Mouse (Mus musculus) monocyte, adult 2 months (primary cell): ENCODE data around the gene C8g.

ENCODE experiments used
- DNase-seq, 2 experiments: peaks; one replicate each; pipeline ENCODE4 v3.0.0; 2022; ENCODE audit warnings: low spot score in 2 of 2, low read depth in 1 of 2

Gene C8g

DNA sequence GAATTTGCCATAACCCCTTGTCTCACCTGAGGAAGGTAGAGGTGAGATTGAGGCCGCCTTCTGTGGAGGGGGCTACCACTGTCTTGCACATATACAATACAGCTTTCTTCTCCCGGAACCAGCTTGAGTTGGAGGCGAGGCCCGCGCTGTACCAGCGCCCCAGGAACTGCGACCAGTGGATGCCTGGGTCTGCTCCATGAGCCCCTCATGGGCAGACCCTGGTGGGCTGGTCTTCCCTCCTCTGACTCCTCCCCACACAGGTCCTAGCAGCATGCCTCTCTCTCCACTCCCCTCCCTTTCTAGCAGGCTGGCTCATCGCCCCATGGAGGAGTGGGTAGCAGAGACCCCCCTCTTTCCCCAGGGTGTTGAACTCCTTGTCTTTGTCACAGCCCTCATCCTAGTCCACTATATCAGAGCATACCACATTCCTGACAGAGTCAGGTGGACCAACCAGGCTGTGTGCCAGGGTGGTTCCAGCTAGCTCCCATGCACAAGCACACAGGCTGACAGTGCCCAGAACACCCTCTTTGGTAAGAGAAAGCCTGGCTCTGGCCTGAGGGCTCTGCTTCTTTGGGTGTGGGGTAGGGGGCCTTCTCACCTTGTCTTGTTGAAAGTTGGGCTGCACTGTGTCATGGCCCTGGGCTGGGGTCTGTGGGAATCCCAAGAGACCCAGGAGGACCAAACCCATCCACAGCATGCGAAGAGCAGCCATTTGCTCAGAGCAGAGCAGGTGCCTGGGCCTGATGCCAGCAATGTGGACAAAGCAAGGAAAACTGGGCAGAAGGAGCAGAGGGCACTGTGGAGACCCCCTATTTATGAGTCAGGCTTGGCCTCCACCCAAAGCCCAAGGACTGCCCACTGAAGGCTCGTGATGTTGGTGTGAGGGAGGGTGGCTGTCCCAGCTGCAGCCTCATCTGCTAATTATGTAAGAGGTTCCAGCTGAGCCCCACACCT, 32.3 kb downstream of the C8g start:
- no peak for DNase-seq

DNA sequence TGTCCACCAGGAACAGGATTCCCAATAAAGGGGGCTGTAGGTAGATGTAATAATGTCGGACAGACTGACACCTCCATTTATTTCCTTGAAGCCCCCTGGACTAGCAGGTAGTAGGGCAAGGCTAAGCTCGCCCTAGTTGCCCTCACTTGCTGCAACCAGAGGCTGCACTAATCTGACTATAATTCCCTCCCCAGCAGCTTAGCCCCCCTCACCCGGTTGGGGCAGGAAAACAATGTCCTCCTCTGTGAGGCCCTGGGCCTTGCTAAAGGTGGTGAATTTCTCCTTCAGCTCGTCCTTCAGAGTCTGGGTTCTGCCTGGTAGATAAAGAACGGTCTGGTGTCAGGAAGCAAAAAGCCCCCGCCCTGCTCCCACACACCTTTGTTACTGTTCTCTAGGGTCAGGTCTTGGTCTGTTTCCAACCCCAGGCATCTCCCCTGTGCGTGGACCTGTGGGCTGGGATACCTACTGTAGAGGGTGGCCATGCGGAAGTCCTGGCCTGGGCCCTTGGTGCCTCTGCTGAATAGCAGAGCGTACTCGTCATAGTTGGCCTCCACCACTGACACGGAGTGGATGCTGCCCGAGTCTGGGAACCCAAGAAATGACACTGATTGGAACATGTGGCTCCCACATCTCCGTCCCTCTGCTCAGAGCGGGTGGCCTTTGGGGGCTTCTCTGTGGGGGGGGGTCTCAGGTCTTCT, 33.8 kb downstream of the C8g start:
- no peak for DNase-seq

DNA sequence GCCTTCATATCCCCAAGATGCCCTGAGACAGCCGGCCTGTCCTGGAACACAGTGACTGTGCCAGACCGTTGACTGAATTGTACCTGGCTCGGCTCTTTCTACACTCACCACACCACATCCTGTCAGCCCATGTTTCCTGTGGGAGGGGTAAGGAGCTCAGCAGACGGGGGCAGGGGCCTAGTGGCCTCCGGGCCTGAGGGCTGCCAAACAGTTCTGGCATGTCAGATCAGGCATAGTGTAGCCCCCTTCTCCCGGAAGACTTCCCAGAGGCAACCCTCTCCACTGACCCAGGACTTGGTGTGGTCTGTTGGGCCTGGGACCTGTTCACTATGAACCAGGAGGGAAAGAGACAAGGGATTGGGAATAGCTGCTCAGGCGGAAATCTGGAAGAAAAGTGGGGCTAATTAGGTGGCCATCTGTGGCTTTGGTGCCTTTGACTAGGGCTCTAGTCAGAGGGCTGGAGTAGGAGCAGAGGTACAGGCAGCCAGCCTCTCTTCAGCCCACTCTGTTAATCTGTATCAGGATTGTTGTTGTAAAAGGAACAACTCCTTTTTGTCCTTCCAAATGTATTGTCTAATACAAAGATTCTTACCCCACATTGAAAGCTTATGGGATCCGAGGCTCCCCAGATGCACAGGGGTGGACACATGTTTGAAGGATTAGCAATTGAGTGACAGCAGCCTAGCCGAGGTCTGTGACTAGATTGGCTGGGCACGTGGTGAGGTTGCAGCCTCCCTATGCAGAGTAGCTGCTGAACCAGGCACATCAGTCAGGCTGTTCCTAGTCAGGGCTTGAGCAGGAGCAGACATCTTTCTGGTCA, 35.5 kb downstream of the C8g start:
- no peak for DNase-seq

DNA sequence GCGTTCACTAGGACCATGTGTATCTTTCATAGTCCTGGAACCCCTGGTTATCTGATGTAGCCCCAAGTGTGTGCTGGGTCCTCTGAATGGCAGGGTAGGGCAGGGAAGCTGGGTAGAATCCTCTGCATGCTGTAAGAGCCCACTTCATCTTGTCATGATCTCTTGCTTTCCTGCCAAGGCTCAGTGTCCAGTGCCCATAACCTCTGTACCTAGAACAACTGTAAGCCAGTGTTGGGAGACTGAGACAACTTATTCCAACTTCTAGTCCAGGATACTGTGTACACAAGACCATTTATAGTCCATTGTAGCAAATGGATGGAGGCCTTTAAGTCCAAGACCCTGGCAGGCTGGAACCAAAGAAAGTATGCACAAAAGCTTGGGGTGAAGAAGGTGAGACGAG, 36.3 kb downstream of the C8g start:
- DNase-seq = no peak

DNA sequence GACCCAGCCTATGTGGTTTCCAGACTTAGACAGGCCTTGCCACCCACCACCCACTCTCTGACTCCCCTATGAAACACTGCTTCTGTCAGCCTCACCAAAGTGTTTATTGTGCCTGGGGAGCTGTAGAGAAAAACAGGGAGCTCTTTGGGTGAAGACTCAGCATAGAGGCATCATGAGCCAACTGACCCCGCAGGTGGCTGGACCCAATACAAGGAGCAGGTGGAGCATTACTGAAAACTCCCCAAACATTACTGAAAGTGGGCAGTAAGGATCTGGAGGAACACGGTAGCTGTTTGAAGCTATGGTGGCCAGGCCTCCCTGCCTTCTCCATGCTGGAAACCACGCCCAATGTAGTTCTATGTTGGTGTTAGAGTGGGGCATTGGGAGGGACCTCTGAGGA, 37.9 kb downstream of the C8g start:
- no peak for DNase-seq

DNA sequence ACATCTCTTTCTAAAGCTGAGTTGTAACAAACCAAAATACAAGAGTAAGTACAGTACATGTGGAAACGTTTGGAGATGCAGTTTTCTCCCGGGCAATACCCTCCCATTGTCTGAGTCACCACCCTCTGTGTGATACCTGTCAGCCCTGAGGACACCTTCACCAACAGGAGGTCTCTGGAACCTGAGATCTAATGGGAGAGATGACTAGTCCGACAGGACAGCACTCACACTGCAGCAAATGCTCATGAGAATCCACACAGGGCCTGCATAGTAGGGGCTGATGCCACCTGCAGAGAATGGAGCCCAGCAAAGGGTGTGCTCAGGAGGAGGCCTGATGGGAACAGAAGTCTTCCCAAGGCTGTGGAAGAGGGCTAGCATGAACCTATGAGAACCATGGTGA, 40.1 kb downstream of the C8g start:
- no peak for DNase-seq

DNA sequence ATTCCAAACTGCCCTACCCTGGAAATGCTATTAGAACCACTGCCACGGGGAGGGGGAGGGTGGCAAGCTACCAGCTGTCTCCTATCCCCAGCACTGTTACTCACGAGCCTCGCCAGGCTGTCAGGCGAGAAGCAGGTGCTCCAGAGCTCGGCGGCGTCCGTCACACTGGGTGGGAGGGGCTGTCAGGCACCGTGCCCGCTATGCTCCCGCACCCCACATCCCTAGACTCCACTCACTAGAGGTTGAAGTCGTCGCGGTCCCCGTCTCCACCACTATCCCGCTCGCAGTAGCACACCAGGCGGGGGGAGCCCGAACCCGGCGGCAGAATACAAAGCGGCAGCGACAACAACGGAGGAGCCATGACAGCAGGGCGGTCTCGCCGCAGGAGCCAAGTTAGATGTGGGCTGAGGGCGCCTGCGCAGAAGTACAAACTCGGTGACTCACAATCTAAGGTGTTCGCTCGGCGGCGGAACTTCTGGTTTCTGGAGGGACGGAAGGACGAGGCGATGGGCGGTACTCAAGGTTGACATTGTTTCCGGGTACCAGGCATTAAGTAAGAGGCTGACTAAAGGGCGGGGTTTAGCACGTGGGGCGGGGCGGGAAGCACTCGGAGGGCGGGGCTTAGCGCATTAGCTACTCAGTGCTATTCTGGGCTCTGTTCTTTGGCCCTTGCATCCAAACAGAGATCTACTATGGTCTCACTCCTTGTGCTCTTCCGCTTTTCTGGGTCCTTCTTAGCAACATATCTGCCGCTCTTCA, 40.8 kb downstream of the C8g start, which contains the start of gene Paxx:
Gene Paxx, minus strand, starts transcription at position 544 of the 759 bp plus-strand sequence.
- DNase-seq = peak; percentile 85 to 87

DNA sequence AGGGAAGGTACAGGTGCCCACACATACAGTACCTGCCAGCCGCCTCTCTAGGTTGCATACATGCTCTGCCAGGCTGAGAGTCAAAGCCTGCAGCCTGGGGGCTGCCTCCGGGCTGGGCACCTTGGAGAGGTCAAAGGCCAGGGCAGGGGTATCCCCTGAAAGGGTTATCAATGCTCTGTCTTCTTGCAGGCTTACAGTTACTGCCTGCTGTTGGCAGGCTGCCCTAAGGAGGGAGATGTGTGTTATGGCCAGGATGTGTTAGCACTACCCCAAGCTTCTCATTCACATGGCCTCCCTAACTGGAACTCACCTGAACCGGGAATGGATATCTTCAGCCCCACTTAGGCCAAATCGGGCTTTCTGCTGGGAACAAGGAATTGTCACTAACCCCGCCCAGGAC, 41.4 kb downstream of the C8g start:
- DNase-seq = no peak

DNA sequence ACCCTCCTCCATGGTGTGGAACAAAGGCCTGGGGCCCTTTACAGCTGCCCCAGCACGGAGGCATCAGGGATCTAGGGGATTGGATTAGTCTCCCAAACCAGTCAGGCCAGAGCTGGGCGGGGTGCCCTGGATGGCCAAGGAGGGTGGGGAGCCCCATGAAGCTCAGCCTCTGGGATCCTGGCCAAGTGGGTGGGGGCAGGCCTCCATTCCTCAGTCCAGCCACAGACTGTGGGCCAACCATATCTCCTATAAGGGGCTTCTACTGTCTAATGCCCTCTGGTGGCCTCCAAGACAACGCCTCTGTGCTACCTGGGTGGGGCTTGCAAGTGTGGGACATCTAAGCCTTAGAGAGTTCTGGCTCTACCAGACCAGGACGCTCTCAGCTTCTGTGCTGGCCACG, 42.6 kb downstream of the C8g start:
- no peak for DNase-seq

DNA sequence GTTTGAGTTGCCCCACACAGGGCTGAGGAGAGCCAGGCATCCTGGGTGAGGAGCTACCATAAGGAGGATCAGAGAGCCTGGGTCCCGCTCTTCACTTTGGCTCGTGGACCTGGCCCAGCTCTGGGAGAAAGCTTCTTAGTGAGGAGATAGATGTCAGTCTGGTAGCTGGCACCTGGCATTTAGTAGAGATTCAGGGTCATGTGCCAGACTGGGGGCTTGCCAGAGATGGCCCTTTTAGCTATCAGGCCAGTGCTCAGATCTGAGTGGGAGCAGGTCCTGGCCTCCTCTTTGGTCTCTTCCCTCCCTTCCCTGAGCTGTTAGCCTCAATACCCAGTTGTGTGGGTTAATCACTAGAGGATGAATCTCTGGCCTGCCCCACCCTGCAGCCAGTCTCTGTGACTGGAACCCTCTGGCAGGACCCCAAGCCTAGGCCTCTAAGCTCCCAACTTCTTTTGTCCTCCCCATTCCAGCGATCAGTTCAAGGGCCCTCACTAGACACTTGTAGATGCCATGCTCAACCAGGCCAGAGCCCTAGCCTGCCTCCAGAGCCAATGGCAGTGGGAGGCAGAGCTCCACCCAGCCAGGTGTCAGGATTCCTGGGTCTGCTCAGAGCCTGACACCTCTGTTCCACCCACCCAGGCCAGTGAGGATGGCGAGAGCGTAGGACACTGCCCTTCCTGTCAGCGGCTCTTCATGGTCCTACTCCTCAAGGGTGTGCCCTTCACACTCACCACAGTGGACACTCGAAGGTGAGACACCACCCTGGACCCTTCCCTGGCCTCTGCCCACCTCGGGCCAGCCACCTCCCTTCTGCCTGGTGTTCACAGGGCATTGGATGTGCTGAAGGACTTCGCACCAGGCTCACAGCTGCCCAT, 44.3 kb downstream of the C8g start:
- no peak for DNase-seq

DNA sequence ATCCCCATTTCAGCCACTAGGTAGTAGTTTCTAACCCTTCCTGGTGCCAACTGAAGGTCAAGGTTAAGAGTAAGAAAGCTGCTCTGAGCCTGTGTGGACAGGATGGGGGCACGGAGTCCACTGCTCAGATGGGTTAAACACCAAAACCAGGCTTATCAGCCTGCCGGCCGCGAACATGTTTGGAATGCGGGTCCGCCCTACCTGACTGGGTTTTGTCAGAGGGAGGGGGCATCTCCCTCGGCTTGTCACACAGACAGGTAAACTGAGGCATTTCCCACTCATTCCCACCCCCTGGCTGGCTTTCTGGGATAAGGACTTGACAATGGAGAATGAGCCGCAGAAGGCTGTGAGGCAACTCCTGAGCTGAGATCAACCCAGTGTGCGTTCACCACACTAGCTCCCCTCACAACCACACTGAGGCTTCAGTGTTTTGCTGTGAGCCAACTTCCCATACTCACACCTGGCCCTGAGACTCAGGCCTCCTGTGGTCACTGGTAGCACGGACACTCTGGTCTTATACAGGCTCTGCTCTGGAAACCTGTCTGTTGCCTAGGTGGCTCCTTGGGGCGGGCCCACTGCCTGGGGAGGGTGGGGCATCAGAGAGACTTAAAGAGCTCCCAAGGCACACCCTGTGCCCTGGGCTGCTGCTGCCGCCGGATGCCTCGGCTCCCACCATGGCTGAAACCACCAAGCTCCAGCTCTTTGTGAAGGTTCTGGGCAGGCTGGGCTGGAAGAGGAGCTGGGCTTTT, 45.1 kb downstream of the C8g start, which contains the start of gene Clic3:
Gene Clic3, plus strand, starts transcription at position 634 of the 749 bp plus-strand sequence.
- DNase-seq = no peak

DNA sequence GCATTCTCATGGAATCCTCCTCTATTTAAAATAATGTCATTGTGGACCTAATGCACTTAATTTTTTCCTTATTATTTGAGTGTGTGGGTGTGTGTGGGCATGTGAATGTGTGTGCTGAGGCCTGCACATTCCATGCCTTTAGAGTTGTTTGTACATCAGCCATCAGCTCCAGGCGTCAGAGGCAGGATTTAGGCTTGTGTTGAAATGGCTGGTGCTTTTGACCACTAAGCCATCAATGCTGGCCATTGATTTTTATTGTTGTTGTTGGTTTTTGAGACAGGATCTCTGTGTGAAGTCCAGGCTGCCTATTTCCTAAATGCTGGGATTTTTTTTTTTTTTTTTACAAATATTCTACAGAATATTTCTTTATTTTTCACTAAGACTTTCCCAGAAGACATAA, 48.6 kb downstream of the C8g start:
- no peak for DNase-seq

DNA sequence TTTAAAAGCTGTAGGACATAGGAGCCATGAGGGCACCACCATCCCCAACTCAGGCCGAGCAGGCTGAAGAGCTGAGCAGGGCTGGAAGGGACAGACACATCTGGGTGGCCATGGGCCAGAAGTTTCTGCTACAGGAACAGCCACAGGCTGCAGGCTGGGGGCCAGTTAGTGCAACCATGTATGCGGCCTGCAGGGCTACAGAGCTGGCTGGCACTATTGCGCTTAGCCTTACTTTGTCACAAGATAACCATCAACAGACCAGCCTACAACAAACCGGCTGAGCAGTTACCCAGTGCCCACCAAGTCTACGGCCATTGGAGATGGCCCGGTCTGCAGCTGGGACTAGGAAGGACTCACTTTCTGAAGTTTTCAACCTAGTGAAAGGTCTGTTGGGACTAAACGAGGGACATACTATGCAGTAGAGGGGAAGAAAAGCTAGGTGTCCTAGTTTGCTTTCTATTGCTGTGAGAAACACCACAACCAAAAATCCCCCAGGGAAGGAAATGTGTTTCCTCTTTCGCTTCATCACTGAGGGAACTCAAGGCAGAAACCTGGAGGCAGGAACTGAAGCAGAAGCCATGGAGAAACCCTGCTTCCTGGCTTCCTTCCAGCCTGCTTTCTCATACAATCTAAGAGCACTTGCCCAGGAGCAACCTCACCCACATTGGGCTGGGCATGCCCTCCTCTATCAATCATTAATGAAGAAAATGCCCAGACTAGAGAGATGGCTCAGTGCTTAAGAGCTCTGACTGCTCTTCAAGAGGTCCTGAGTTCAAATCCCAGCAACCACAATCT, 50.5 kb downstream of the C8g start:
- DNase-seq = peak in 1 of 2 experiments; percentile 14
